Mouse (Mus musculus) brain, adult 2 months (tissue): ENCODE measurements around the gene Cldn5.

Source experiments
- DNase-seq: peaks from one replicate; pipeline ENCODE4 v3.0.0; 2011; ENCODE audit warnings: low read depth, low spot score

Cldn5 gene

DNA sequence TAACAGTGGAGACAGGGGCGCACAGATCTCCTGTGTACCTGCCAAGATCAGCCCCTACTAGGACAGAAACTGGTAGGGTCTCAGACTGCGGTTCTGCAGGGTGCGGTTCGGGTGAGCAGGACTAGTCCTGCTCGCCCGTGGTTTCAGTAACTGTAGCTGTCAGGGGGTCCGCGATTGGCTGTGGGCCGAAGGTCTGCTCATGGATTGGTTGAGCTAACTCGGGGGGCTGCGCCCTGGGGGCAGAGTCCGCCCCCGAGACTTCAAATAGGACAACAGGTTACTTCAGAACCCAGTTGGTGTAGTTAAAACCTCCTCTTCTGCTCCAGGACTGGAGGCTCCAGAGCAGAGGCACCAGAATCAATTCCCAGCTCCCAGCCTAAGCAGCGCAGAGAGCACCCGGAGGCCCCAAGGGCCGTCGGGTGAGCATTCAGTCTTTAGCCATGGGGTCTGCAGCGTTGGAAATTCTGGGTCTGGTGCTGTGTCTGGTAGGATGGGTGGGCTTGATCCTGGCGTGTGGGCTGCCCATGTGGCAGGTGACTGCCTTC is at the start of gene Cldn5:
Gene Cldn5 (plus strand): TSS at position 292 of the 545 bp plus-strand sequence.
- no peak for DNase-seq

- DNase-seq, result no peak
These were observed 48.8 kb upstream of the Cldn5 start for GRCm38 (mm10) chr16:18727536-18728499.

DNA sequence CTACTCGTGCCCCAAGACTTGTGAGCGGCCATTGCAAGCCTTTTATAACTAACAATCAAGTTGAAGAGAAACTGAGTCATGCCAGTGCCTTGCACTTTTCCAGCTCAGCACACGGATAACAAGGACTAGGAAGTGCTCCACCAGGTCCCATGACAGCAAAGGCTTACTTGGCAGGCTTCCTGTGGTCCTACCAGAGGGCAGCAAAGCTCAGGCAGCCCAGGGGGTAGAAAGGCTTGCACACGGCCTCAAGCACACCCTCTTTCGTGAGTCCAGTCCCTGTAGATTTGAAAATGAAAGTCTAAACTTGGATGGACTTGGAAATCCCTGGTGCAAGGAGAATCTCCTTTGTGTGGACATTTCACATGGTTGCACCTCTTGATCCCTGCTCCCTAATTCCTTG is 47.5 kb upstream of the Cldn5 start:
- DNase-seq, result no peak

GRCm38 (mm10) chr16:18730640-18731039 is 46.0 kb upstream of the Cldn5 start:
- DNase-seq, result no peak

GRCm38 (mm10) chr16:18733100-18733956 is 43.3 kb upstream of the Cldn5 start:
- no peak for DNase-seq

GRCm38 (mm10) chr16:18738303-18738702 is 38.3 kb upstream of the Cldn5 start:
- DNase-seq, result no peak

DNA sequence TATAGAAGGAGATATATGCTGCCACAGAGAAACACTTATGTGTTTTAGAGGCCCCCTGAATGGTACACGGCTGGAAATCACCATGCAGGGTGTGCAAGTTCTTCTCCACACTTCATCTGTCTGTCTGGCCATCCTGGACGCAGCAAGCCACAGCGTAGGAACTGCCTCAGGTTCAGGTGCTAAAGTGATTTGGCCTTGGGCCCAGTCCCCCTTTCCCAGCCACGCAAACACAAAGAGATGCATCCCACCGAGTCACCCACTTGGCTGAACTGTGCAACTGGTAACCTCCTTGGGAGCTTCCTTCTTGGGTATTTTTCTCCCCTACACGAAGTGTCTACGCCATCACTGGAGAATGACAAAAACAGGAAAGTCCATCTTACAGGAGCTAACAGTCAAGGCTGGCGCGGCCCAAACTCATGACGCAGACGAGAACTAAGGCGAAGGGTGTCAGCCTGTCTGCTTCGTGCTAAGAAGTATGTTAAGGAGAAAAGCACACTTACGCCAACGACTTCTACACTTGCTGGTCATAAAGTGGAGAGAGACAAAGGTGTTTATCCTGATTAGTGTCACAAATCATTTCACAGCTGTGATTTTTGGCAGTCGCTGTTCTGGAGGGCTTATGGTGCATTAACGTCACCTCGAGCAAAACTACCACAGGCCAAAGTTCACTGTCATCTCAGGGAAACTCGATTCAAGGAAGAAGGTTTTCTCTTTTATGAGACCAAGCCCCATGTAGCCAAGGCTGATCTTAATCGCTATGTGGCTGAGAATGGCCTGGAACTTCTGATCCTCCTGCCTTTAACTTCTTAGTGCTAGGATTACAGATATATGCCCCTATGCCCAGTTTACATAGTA is 30.2 kb upstream of the Cldn5 start:
- no peak for DNase-seq

GRCm38 (mm10) chr16:18751101-18751500 is 25.5 kb upstream of the Cldn5 start:
- no peak for DNase-seq

DNA sequence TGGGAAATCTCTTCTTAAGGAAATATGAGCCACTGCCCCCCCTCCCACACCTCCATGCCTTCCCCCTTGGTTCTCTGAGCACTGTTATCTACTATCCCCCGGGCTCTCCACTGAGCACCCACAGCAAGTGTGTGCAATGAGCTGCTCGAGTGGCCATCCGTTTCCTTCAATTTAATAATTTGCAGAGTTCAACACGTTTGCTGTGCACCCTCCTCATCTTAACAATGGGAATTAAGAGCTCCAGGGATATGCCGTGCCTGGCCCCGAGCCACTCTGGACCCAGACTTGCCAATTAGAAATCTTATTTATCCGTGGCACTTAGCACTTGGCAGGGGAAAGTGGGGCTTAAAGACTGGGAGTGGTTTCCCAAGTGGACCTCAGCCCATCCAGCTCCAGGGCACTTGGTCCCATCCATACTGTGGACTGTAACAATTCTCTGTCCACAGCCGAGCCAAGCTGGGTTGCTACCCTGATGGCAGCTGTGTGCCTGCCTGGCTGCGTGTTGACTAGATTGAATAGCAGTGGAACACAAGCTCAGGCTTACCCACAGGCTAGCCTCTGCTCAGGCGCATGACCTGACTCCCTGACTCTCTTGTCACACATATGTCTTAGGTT is 24.7 kb upstream of the Cldn5 start:
- DNase-seq, result no peak

- no peak for DNase-seq
These were observed 14.9 kb upstream of the Cldn5 start for GRCm38 (mm10) chr16:18761734-18762133.

DNA sequence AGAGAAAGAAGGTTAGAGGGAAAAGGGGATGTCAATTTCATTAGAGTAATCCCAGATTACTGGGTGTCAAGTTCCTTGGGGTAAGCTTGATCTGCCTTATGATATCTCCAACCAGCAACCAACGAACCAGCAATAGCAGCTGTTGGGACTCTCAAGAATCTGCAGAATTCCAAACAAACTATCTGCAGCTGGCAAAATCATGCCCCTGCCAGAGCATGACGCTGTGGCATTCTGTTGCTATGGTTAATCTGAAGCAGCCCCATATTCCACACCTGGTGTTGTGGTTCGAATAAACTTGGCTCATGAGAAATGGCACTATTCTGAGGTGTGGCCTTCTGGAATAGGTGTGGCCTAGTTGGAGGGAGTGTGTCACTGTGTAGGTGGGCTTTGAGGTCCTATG is 13.7 kb upstream of the Cldn5 start:
- no peak for DNase-seq

GRCm38 (mm10) chr16:18766390-18766789 is 10.3 kb upstream of the Cldn5 start:
- no peak for DNase-seq

DNA sequence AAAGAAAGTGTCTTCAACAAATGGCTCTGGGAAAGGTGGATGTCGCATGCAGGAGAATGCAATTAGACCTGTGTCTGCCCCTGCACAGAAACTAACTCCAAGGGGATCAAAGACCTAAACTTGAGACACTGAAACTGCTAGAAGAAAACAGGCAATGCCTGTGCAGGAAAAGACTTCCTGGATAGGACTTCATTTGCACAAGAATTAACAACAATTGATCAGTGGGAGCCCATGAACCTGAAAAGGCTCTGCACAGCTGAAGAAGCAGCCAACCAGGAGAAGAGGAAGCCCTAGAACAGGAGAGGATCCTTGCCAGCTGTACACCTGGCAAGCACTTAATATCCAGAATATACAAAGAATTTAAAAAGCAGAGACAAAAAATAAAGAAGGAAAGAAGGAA is 7.1 kb upstream of the Cldn5 start:
- DNase-seq, result no peak

- no peak for DNase-seq
These were observed 2.7 kb upstream of the Cldn5 start for GRCm38 (mm10) chr16:18773936-18774335.

- no peak for DNase-seq
These were observed 759 bp upstream of the Cldn5 start for GRCm38 (mm10) chr16:18775621-18776555.

- DNase-seq, result no peak
These were observed 744 bp downstream of the Cldn5 start for GRCm38 (mm10) chr16:18777101-18778080.

GRCm38 (mm10) chr16:18778461-18778860 is 1.8 kb downstream of the Cldn5 start:
- DNase-seq, result no peak

DNA sequence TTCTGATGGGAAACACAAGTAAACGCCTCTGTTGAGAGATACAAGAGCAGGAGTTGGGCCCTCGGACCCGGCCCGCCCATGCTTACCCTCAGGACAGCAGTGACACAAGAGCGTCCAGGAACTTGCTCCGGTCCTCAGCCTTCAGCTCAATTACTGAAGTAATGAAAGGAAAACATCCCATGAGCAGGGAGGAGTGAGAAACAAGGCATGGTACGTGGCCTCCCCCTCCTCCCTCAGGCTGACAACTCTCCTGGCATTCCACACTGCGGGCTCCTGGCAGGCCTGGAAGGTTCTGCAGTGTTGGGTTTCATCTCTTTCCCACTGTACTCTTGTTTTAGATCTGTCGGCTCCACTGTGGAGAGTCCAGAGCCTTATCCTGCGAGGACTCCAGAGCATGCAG is 5.2 kb downstream of the Cldn5 start:
- no peak for DNase-seq
